Mouse (Mus musculus) liver, embryonic 14.5 days (tissue): ENCODE data around the gene Rin2. TPM values are rescaled to one million over a fixed set of nuclear protein-coding genes. Genes with fewer than 3 reads are reported as not detected.

Experiments used
- ATAC-seq: fragments of 200-750 bp; cut with Nextera tagmentation; 2 replicates; pipeline ENCODE4 v1.8.0; 2017; ENCODE audit warnings: moderate number of reproducible peaks, mild to moderate bottlenecking, moderate library complexity; ENCODE audit not compliant: insufficient read depth
- DNase-seq, 3 experiments: peaks; one replicate each; pipeline ENCODE4 v3.0.0-alpha.2; 2012 to 2013; ENCODE audit warnings: low read depth in 3 of 3, low spot score in 3 of 3
- H3K27ac ChIP-seq: fragments of 300-500 bp; sonication (generic); 2 replicates; pipeline ENCODE4 v1.5.1; 2014; ENCODE audit warnings: moderate library complexity, mild to moderate bottlenecking, control low read depth, inconsistent platforms
- H3K27me3 ChIP-seq: fragments of 300-500 bp; sonication (generic); 2 replicates; pipeline ENCODE4 v1.6.1; 2014; ENCODE audit warnings: mild to moderate bottlenecking, low read length, moderate library complexity; ENCODE audit not compliant: control insufficient read depth, insufficient read depth
- H3K36me3 ChIP-seq: fragments of 300-500 bp; sonication (generic); replicated peaks from 2 replicates; pipeline ENCODE4 v1.6.1; 2014; ENCODE audit warnings: low read depth; ENCODE audit not compliant: control insufficient read depth, insufficient read depth
- H3K4me1 ChIP-seq, 2 experiments: fragments of 200-500 bp in 1 of 2; fragments of 300-500 bp in 1 of 2; sonication (generic) in 1 of 2; replicated peaks; 2 replicates each; pipeline ENCODE4 v1.6.1; 2012 to 2014; ENCODE audit warnings: antibody characterized with exemption in 1 of 2, inconsistent platforms in 1 of 2, low read length in 1 of 2; ENCODE audit not compliant: control insufficient read depth in 2 of 2, insufficient read depth in 2 of 2
- H3K4me2 ChIP-seq: fragments of 300-500 bp; sonication (generic); 2 replicates; pipeline ENCODE4 v1.6.1; 2014; ENCODE audit warnings: low read depth, mild to moderate bottlenecking, control low read depth, moderate library complexity
- H3K4me3 ChIP-seq, 2 experiments: fragments of 200-500 bp in 1 of 2; fragments of 300-500 bp in 1 of 2; sonication (generic) in 1 of 2; 2 replicates each; pipeline ENCODE4 v1.5.1; 2012 to 2014; ENCODE audit warnings: low read depth in 2 of 2, low read length in 2 of 2, mild to moderate bottlenecking in 2 of 2, control low read depth in 1 of 2, inconsistent platforms in 1 of 2, moderate library complexity in 1 of 2; ENCODE audit not compliant: insufficient read depth in 1 of 2
- H3K9ac ChIP-seq: fragments of 300-500 bp; sonication (generic); replicated peaks from 2 replicates; pipeline ENCODE4 v1.6.1; 2014; ENCODE audit warnings: mild to moderate bottlenecking, control low read depth, moderate library complexity
- H3K9me3 ChIP-seq: fragments of 300-500 bp; sonication (generic); 2 replicates; pipeline ENCODE4 v1.6.1; 2016; ENCODE audit warnings: low read length, mixed read lengths; ENCODE audit not compliant: control insufficient read depth
- CTCF ChIP-seq: IDR thresholded peaks from 2 replicates; pipeline ENCODE4 v1.5.1; 2016; ENCODE audit warnings: antibody characterized with exemption, low read depth, control low read depth
- EP300 ChIP-seq: IDR thresholded peaks from 2 replicates; pipeline ENCODE4 v1.6.1; 2016; ENCODE audit warnings: antibody characterized with exemption, low read depth
- WGBS: fragments of 180-500 bp; shearing (Covaris S2); extraction: QIAGEN DNeasy Blood & Tissue Kit; methylation state at CpG from one replicate; pipeline ENCODE4 v1.1.7; 2014; ENCODE audit not compliant: insufficient replicate concordance; 5-methylcytosine and 5-hydroxymethylcytosine counted together
- polyA plus RNA-seq, 2 experiments: library from polyadenylated mRNA; depleted of rRNA in 1 of 2; stranded (reverse) in 1 of 2; unstranded in 1 of 2; fragments of >200 nt; fragmentation: Nextera tagmentation in 1 of 2; extraction: Ambion mirVana in 1 of 2; gene quantifications; 2 replicates each; pipeline versions ENCODE4 v1.2.1 to v1.2.3; 2012 to 2014

Rin2 gene
- polyA plus RNA-seq, 2 experiments, result 1.1 to 1.7 TPM

DNA sequence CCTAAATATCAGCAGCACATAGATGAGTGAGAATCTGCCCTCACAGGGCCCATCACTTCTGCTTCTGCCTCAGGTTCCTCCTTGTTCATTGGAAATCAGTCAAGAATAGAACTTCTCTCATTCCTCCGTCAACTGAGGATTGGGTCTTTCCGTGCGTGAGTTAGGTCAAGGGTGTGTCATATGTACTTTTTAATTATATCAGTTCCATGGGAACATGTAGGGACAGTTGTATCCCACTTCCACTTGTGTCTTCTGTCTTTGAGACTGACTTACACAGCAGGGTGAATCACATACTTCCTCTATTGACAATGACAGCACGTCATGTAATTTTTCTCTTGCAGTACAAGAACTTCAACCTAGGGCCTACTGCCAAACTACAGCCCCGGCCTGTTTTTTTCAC is 65.7 kb downstream of the Rin2 start:
- Histone ChIP-seq H3K9ac (no peak overlapping the region), H3K9me3 (no peaks in the 10 kb centered on the region), H3K4me1 (no peaks in the 10 kb centered on the region), H3K27ac (no peak overlapping the region), H3K36me3 (no peaks in the 10 kb centered on the region), H3K4me2 (no peak overlapping the region), H3K27me3 (no peaks in the 10 kb centered on the region), H3K4me3 (no peak overlapping the region)
- ATAC-seq (no peak), DNase-seq (no peak)
- TF ChIP-seq CTCF, result no peak
- TF ChIP-seq EP300, result no peak
- 57% methylated on average over 5 of the region's 5 CpGs for WGBS

GRCm38 (mm10) chr2:145742795-145743710 is 68.0 kb downstream of the Rin2 start:
- no peak overlapping the region for H3K27ac ChIP-seq
- no peaks in the 10 kb centered on the region for H3K9me3 ChIP-seq
- H3K4me1 ChIP-seq, result no peaks in the 10 kb centered on the region
- no peaks in the 10 kb centered on the region for H3K36me3 ChIP-seq
- WGBS, result 70% methylated on average over 13 of the region's 13 CpGs
- no peak overlapping the region for H3K9ac ChIP-seq
- H3K4me3 ChIP-seq, result no peak overlapping the region
- H3K4me2 ChIP-seq, result no peak overlapping the region
- DNase-seq (no peak), ATAC-seq (no peak)
- TF ChIP-seq CTCF, result no peak
- no peak for TF ChIP-seq EP300
- no peaks in the 10 kb centered on the region for H3K27me3 ChIP-seq

GRCm38 (mm10) chr2:145746406-145746805 is 71.4 kb downstream of the Rin2 start:
- WGBS, result 32% methylated on average over 1 of the region's 1 CpGs
- no peak for ATAC-seq
- H3K4me3 ChIP-seq, result no peak overlapping the region
- no peaks in the 10 kb centered on the region for H3K9me3 ChIP-seq
- H3K27ac ChIP-seq, result no peak overlapping the region
- H3K36me3 ChIP-seq, result no peaks in the 10 kb centered on the region
- no peak overlapping the region for H3K9ac ChIP-seq
- DNase-seq, result no peak
- TF ChIP-seq CTCF (no peak), EP300 (no peak)
- no peaks in the 10 kb centered on the region for H3K27me3 ChIP-seq
- H3K4me1 ChIP-seq, result no peaks in the 10 kb centered on the region
- H3K4me2 ChIP-seq, result no peak overlapping the region

DNA sequence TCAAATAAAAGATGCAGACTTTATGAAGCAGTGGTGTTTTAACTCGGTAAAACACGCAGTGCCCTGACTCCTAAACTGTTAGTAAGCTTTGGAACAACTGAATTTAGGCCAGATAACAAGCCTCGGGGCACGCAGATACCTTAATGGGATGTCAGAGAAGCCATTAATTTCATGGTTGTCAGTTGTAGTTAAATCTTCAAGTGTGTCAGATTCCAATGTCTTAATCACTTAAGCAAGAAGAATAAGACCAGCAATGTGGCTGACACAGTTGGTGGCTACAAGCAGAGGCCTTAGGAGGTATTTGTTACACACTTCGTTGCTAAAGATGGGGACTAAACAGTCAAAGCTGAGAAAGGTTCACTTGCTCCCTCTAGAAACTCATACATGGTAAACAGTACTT is 74.6 kb downstream of the Rin2 start:
- Histone ChIP-seq H3K4me2 (no peak overlapping the region), H3K27me3 (no peaks in the 10 kb centered on the region), H3K36me3 (no peaks in the 10 kb centered on the region), H3K27ac (no peak overlapping the region), H3K9ac (no peak overlapping the region), H3K4me3 (no peak overlapping the region), H3K9me3 (no peaks in the 10 kb centered on the region), H3K4me1 (peaks cover 0 to 3% of the 10 kb centered on the region in 2 experiments; a peak in 1 of 4 replicates)
- 62% methylated on average over 5 of the region's 5 CpGs for WGBS
- ATAC-seq, result no peak
- DNase-seq, result no peak
- no peak for TF ChIP-seq EP300
- no peak for TF ChIP-seq CTCF

DNA sequence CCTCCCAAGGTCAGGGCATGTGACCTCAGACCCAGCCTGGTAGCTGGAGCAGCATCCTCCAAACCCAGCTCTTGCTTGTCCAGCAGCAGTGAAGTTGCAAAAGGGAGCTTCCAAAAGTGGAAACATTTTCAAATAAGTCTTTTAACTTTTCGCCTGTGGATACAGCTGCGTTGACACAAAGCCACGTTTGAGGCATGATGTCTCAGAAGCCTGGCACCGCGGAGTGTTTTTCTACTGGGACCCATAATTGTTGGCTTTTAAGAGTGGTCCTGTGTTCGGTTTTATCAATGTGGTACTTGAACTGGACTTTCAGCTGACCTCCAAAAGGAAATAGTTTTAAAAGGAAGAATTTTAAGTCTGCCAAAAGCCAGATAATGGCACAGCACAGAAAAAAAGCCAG is 77.6 kb downstream of the Rin2 start:
- TF ChIP-seq CTCF, result no peak
- no peak for TF ChIP-seq EP300
- Histone ChIP-seq H3K27me3 (no peaks in the 10 kb centered on the region), H3K4me3 (no peak overlapping the region), H3K4me1 (peaks cover 0 to 3% of the 10 kb centered on the region in 2 experiments; a peak in 1 of 4 replicates), H3K27ac (no peak overlapping the region), H3K9me3 (no peaks in the 10 kb centered on the region), H3K4me2 (no peak overlapping the region), H3K9ac (no peak overlapping the region), H3K36me3 (no peaks in the 10 kb centered on the region)
- DNase-seq (no peak), ATAC-seq (no peak)
- 68% methylated on average over 6 of the region's 6 CpGs for WGBS
